Comparison of ENCODE assay signal across 21 mouse cellular contexts in the genomic region with DNA sequence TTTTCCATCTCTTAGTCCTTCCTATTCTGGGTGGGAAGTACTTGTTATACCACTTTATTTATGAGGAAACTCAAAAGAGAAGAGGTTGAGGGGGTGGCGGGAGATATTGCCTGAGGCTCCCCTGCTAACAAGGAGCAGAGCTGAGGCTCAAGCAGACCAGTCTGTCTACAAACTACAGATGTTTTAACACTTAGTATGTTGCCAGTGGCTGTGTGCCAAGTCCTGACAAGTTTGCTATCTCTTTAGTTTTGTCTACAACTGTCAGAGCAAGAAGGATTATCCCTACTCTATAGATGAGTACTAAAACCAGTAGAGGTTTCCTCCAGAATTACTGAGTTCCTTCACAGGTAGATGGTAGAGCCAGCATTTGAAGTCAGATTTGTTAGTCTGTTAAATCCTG. TPM values are rescaled to one million over a fixed set of nuclear protein-coding genes. Genes with fewer than 3 reads are reported as not detected.
"Had no signal": no experiment of that assay in that cellular context is flagged by ENCODE, and none has a peak within 500 bp of the region (broad histone marks: within the 10 kb centered on the region; RNA-seq: fewer than 3 reads in every experiment).

No protein-coding gene starts in this region.

- DNase-seq: kidney, adult 18-20 months; kidney, postnatal 36 days; liver, postnatal 0 days; midbrain, embryonic 14.5 days; retina, postnatal 1 day; right cerebral cortex, postnatal 25 days; spleen, adult 18-20 months; thymus, adult 2 months; thymus, postnatal 14 days; thymus, postnatal 4 days had no signal

- H3K4me1 ChIP-seq: kidney, embryonic 15.5 days; limb, embryonic 15.5 days; lung, embryonic 15.5 days; megakaryocyte, embryonic 14.5 days had no signal

- H3K36me3 ChIP-seq: kidney, embryonic 15.5 days; limb, embryonic 15.5 days; lung, embryonic 15.5 days had no signal

- H3K4me3 ChIP-seq: kidney, embryonic 15.5 days; limb, embryonic 15.5 days; lung, embryonic 15.5 days; megakaryocyte, embryonic 14.5 days had no signal

- ATAC-seq: hindbrain, postnatal 0 days; inflammation-experienced regulatory T-cells, adult 6 months; intestine, embryonic 16.5 days; liver, postnatal 0 days had no signal

- H3K4me2 ChIP-seq: kidney, embryonic 15.5 days; limb, embryonic 15.5 days; liver, embryonic 11.5 days; lung, embryonic 15.5 days; midbrain, embryonic 11.5 days had no signal

- H3K27ac ChIP-seq: hindbrain, postnatal 0 days; kidney, embryonic 15.5 days; limb, embryonic 15.5 days; liver, embryonic 14.5 days; lung, embryonic 15.5 days; stomach, postnatal 0 days had no signal

- H3K9ac ChIP-seq: kidney, embryonic 15.5 days; limb, embryonic 15.5 days; liver, embryonic 14.5 days; liver, postnatal 0 days; lung, embryonic 15.5 days had no signal

- H3K27me3 ChIP-seq: kidney, embryonic 15.5 days; limb, embryonic 15.5 days; lung, embryonic 15.5 days; megakaryocyte, embryonic 14.5 days had no signal

- H3K9me3 ChIP-seq: kidney, embryonic 15.5 days; limb, embryonic 15.5 days; lung, embryonic 15.5 days; megakaryocyte, embryonic 14.5 days had no signal

RNA-seq across cellular contexts. Expression of gene Pappa, which starts 23.0 kb away (rescaled TPM):
- polyA plus RNA-seq: inflammation-experienced regulatory T-cells, adult 6 months had no signal
